Mouse (Mus musculus): Measurements from ENCODE around the gene Pate3. TPM values are rescaled to one million over a fixed set of nuclear protein-coding genes. Genes with fewer than 3 reads are reported as not detected.

Pate3 gene
- polyA plus RNA-seq (2012; rRNA removed): not detected in 2 replicates

DNA sequence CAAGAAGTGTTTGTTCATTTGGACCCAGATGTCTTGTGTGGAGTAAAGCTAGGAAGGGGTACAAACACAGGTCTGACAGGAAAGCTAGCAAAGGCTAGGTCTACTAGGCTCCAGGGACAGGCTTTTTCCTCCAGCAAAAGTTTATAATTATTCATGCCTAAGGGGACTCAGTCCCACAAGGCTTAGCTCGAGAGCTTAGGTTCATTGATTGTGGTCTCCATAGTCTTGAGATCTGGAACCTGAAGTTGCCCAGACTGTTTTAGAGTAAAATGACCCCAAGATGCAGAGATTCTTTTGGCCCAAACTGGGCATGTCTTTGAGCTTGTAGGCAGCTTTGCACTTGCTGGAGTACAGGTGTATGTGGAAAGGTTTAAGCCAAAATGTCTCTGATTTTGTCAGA, at the start of gene Pate3:
Gene Pate3, minus strand, starts transcription at position 101 of the 400 bp plus-strand sequence.

DNA sequence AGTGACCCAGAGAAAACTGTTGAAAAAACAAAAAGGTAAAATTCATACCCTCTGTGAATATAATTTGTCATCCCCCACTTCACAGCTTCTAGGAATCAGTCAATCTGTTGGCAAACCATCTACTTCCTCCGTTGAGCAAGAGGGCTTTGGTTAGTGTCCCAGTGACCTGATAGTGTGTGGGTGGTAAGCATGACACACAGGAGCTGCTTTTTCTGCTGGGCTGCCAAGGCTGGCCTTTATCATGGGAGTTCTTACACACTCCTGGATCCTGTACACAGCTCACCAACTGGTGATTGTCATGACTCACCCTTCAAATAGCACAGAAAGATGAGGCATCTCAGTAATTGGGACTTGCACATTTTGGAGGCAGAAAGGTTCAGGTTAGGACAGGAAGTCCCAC, 39.0 kb upstream of the Pate3 start, which contains the start of gene Pate1:
Gene Pate1, minus strand, starts transcription at position 378 of the 400 bp plus-strand sequence.

GRCm38 (mm10) chr9:35611841-35612240, 36.2 kb downstream of the Pate3 start, which contains the start of gene Pate4:
Gene Pate4, minus strand, starts transcription at chr9:35611941.

Other genes starting within 250 kb of the Pate3 start
- 5.5 and 5.8 TPM in 2 replicates for gene Cdon, start 227.1 kb downstream of the Pate3 start, polyA plus RNA-seq (2012; rRNA removed)
- gene Gm1113, start 129.9 kb downstream of the Pate3 start, polyA plus RNA-seq (2012; rRNA removed): not detected in 2 replicates
- gene Ddx25, start 89.7 kb downstream of the Pate3 start, polyA plus RNA-seq (2012; rRNA removed): 0.03 TPM in 1 of 2 replicates, not detected in the other
- 0.51 and 0.98 TPM in 2 replicates for gene Pus3, start 89.6 kb downstream of the Pate3 start, polyA plus RNA-seq (2012; rRNA removed)
- gene Pate2, start 77.9 kb downstream of the Pate3 start, polyA plus RNA-seq (2012; rRNA removed): 0.08 TPM in 1 of 2 replicates, not detected in the other
- gene Hyls1, start 77.8 kb downstream of the Pate3 start, polyA plus RNA-seq (2012; rRNA removed): 0.84 and 1.2 TPM in 2 replicates
- gene Pate4, start 36.3 kb downstream of the Pate3 start, polyA plus RNA-seq (2012; rRNA removed): not detected in 2 replicates
- gene Pate1, start 39.2 kb upstream of the Pate3 start, polyA plus RNA-seq (2012; rRNA removed): not detected in 2 replicates
- not detected in 2 replicates for gene Gm17677, start 92.8 kb upstream of the Pate3 start, polyA plus RNA-seq (2012; rRNA removed)
- not detected in 2 replicates for gene Gm17727, start 129.9 kb upstream of the Pate3 start, polyA plus RNA-seq (2012; rRNA removed)
- not detected in 2 replicates for gene Gm27235, start 141.9 kb upstream of the Pate3 start, polyA plus RNA-seq (2012; rRNA removed)
- gene D730048I06Rik, start 141.9 kb upstream of the Pate3 start, polyA plus RNA-seq (2012; rRNA removed): not detected in 2 replicates
- not detected in 2 replicates for gene 9230110F15Rik, start 195.9 kb upstream of the Pate3 start, polyA plus RNA-seq (2012; rRNA removed)

All from colon, adult 2 months (tissue).